Mouse (Mus musculus): ENCODE results near the gene Pcsk7.

Gene Pcsk7

DNA sequence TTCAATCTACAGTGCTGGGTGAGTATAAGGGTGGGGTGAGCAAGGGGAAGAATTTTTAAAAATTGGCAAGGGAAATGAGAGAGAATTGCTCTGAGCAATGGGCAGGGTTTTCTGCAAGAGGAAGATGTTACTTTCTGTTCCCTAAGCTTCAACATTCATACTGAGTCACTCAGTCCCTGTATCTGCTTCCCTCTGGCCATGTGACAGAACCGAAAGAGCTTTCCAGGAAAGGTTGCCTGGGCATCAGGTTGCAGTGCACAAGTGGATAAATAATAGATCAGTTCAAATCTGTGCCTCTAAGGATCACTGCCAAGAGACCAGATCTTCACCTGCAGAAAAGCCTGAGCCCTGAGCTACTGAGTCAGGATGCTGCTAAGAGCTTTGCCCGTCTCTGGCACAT lies 55.6 kb downstream of the Pcsk7 start:
- DNase-seq (ENCODE audit: low spot score): no peak

GRCm38 (mm10) chr9:45963577-45963976 lies 57.3 kb downstream of the Pcsk7 start:
- DNase-seq (ENCODE audit: low spot score): no peak

GRCm38 (mm10) chr9:45976884-45977283 lies 70.6 kb downstream of the Pcsk7 start:
- no peak for DNase-seq (ENCODE audit: low spot score)
